Mouse (Mus musculus) CH12.LX (cell line): ENCODE measurements at regions not wholly inside any gene's neighbourhood (a gene's known extent, or its start where the extent isn't known, plus 50 kb on each side); places are given as distances from the start of the nearest gene placed in this dataset.

Experiments
- DNase-seq: peaks from one replicate; pipeline ENCODE4 v3.0.0-alpha.2; 2013; ENCODE audit errors: extremely low read depth
- H3K27ac ChIP-seq: 2 replicates; pipeline ENCODE4 v1.5.1; 2012; ENCODE audit warnings: low read depth, mild to moderate bottlenecking, control low read depth, moderate library complexity; ENCODE audit not compliant: insufficient read depth
- H3K27me3 ChIP-seq: replicated peaks from 2 replicates; pipeline ENCODE3; 2012; ENCODE audit warnings: inconsistent platforms
- H3K36me3 ChIP-seq, 2 experiments: replicated peaks in 1 of 2; 2 replicates each; pipeline versions ENCODE3 to v1.6.1; 2012; ENCODE audit warnings: inconsistent platforms in 1 of 2, low read length in 1 of 2, mild to moderate bottlenecking in 1 of 2, mixed read lengths in 1 of 2, moderate library complexity in 1 of 2; ENCODE audit not compliant: control insufficient read depth in 1 of 2, insufficient read depth in 1 of 2
- H3K4me1 ChIP-seq, 2 experiments: 2 replicates each; pipeline ENCODE4 v1.6.1; 2012; ENCODE audit warnings: inconsistent platforms in 1 of 2, moderate library complexity in 1 of 2; ENCODE audit not compliant: insufficient read depth in 2 of 2, control insufficient read depth in 1 of 2
- H3K4me2 ChIP-seq: 2 replicates; pipeline ENCODE4 v1.6.1; 2012; ENCODE audit warnings: low read depth, mild to moderate bottlenecking, control low read depth; ENCODE audit not compliant: poor library complexity, insufficient read depth, severe bottlenecking
- H3K4me3 ChIP-seq, 3 experiments: fragments of 150-350 bp in 1 of 3; sonication (generic) in 1 of 3; replicated peaks in 1 of 3; 2 replicates each; pipeline versions ENCODE3 to v1.5.1; 2011 to 2012; ENCODE audit warnings: low read depth in 2 of 3, low read length in 2 of 3, mild to moderate bottlenecking in 2 of 3, moderate library complexity in 2 of 3, control low read depth in 1 of 3, improper control_type of control experiment in 1 of 3, inconsistent platforms in 1 of 3, mixed read lengths in 1 of 3; ENCODE audit not compliant: poor library complexity in 1 of 3
- H3K79me2 ChIP-seq: replicated peaks from 2 replicates; pipeline ENCODE4 v1.6.1; 2012; ENCODE audit warnings: mild to moderate bottlenecking, moderate library complexity; ENCODE audit not compliant: control insufficient read depth, poor library complexity, insufficient read depth, severe bottlenecking; ENCODE audit errors: extremely low read depth
- H3K9ac ChIP-seq: 2 replicates; pipeline ENCODE4 v1.6.1; 2012; ENCODE audit warnings: low read depth, mild to moderate bottlenecking, control low read depth, moderate library complexity; ENCODE audit not compliant: insufficient read depth
- H3K9me3 ChIP-seq: replicated peaks from 2 replicates; pipeline ENCODE3; 2012; ENCODE audit warnings: low read length, inconsistent platforms, mixed read lengths
- CHD2 ChIP-seq: IDR thresholded peaks from 2 replicates; pipeline ENCODE4 v1.6.1; 2011; ENCODE audit warnings: low read length, improper control_type of control experiment
- E2F4 ChIP-seq: IDR thresholded peaks from 2 replicates; pipeline ENCODE4 v1.6.1; 2011; ENCODE audit warnings: low read depth, low read length, improper control_type of control experiment; ENCODE audit not compliant: insufficient replicate concordance
- GABPA ChIP-seq: IDR thresholded peaks from 2 replicates; pipeline ENCODE4 v1.6.1; 2012; ENCODE audit warnings: low read depth, low read length, improper control_type of control experiment, inconsistent platforms; ENCODE audit not compliant: insufficient replicate concordance
- JUN ChIP-seq: IDR thresholded peaks from 2 replicates; pipeline ENCODE4 v1.6.1; 2011; ENCODE audit warnings: low read depth, mild to moderate bottlenecking, low read length, improper control_type of control experiment, moderate library complexity; ENCODE audit not compliant: insufficient read depth
- RCOR1 ChIP-seq: conservative IDR thresholded peaks from 2 replicates; pipeline ENCODE4 v1.6.1; 2012; ENCODE audit warnings: low read depth, mild to moderate bottlenecking, inconsistent platforms, low read length, improper control_type of control experiment
- TBP ChIP-seq: conservative IDR thresholded peaks from 2 replicates; pipeline ENCODE4 v1.6.1; 2011; ENCODE audit warnings: low read depth, low read length, improper control_type of control experiment
- TCF12 ChIP-seq: IDR thresholded peaks from 2 replicates; pipeline ENCODE4 v1.6.1; 2014; ENCODE audit warnings: low read depth, mild to moderate bottlenecking, inconsistent platforms, low read length, improper control_type of control experiment
- UBTF ChIP-seq: IDR thresholded peaks from 2 replicates; pipeline ENCODE4 v1.6.1; 2012; ENCODE audit warnings: low read depth, mild to moderate bottlenecking, inconsistent platforms, low read length, improper control_type of control experiment, moderate library complexity
- USF1 ChIP-seq: IDR thresholded peaks from 2 replicates; pipeline ENCODE4 v1.6.1; 2014; ENCODE audit warnings: low read depth, mild to moderate bottlenecking, inconsistent platforms, low read length, improper control_type of control experiment
- ZKSCAN1 ChIP-seq: IDR thresholded peaks from 2 replicates; pipeline ENCODE4 v1.6.1; 2012; ENCODE audit warnings: low read depth, inconsistent platforms, low read length, improper control_type of control experiment, borderline replicate concordance
- dilution Hi-C: fragments of 300-500 bp; cut with MboI; formaldehyde crosslinking; loops from 2 replicates; pipeline ENCODE4 v1.14.3; 2020; ENCODE audit warnings: low sequenced_read_pairs; ENCODE audit not compliant: extremely low pct_unique_long_range_greater_than_20kb, extremely low pct_ligation_motif_present
- in situ Hi-C: fragments of 300-500 bp; cut with MboI; formaldehyde crosslinking; loops from 3 replicates; pipeline ENCODE4 v1.14.3; 2019; ENCODE audit warnings: low sequenced_read_pairs, low pct_ligation_motif_present, low pct_unique_long_range_greater_than_20kb, mixed read lengths

GRCm38 (mm10) chr10:72588561-72588960, 66.1 kb upstream of the Zwint start:
- dilution Hi-C loops, result no loop called here
- DNase-seq, result no peak

GRCm38 (mm10) chr10:72593049-72593448, 61.6 kb upstream of the Zwint start:
- H3K79me2 ChIP-seq, result no peaks in the 10 kb centered on the region
- no peak overlapping the region for H3K27ac ChIP-seq
- no peak overlapping the region for H3K9ac ChIP-seq
- no peak overlapping the region for H3K4me3 ChIP-seq
- no peaks in the 10 kb centered on the region for H3K36me3 ChIP-seq
- no peak for DNase-seq
- H3K4me1 ChIP-seq, result no peaks in the 10 kb centered on the region
- dilution Hi-C loops (no loop called here), in situ Hi-C loops (no loop called here)
- no peak overlapping the region for H3K4me2 ChIP-seq
- H3K27me3 ChIP-seq, result no peaks in the 10 kb centered on the region
- TF ChIP-seq RCOR1, result no peak
- TF ChIP-seq UBTF, result no peak
- no peak for TF ChIP-seq GABPA
- no peak for TF ChIP-seq TCF12
- no peak for TF ChIP-seq CHD2
- no peak for TF ChIP-seq TBP
- no peak for TF ChIP-seq E2F4
- TF ChIP-seq ZKSCAN1, result no peak
- H3K9me3 ChIP-seq, result no peaks in the 10 kb centered on the region

More at GRCm38 (mm10) chr10:72588561-72588960, 66.1 kb upstream of the Zwint start:
- no peak overlapping the region for H3K4me2 ChIP-seq
- TF ChIP-seq USF1 (no peak), JUN (no peak), TCF12 (no peak)
- in situ Hi-C loops, result no loop called here
- no peaks in the 10 kb centered on the region for H3K36me3 ChIP-seq
- H3K9ac ChIP-seq, result no peak overlapping the region
- H3K4me3 ChIP-seq, result no peak overlapping the region
- no peaks in the 10 kb centered on the region for H3K4me1 ChIP-seq
- no peaks in the 10 kb centered on the region for H3K79me2 ChIP-seq
- no peaks in the 10 kb centered on the region for H3K9me3 ChIP-seq
- no peak overlapping the region for H3K27ac ChIP-seq
- H3K27me3 ChIP-seq, result no peaks in the 10 kb centered on the region
